Mouse (Mus musculus): Measurements from ENCODE around the gene Tmed1. TPM values are rescaled to one million over a fixed set of nuclear protein-coding genes. Genes with fewer than 3 reads are reported as not detected.
A peak's percentile ranks its signal among the peaks of the same experiment; 100 is the strongest.
"Not testable (repeated sequence)": the region's sequence is repeated elsewhere in the genome, so short reads cannot be mapped to it uniquely, and the experiment has no call there.

Tmed1 gene
- polyA plus RNA-seq, 1 experiment from 2014 or later = 76.5 TPM

- WGBS = 85% methylated on average over 7 of the region's 7 CpGs
- H3K9ac ChIP-seq (replicated peaks) = no peak overlapping the region
- no peaks in the 10 kb centered on the region for H3K9me3 ChIP-seq
- no peak overlapping the region for H3K4me3 ChIP-seq
- H3K4me2 ChIP-seq (replicated peaks) = no peak overlapping the region
- no peaks in the 10 kb centered on the region for H3K27me3 ChIP-seq
- ATAC-seq (ENCODE audit: low FRiP score, low read depth) = no peak
- H3K27ac ChIP-seq (replicated peaks) = no peak overlapping the region
- peaks cover 11% of the 10 kb centered on the region; the same call in 1 of the 2 replicates for H3K36me3 ChIP-seq
- no peaks in the 10 kb centered on the region for H3K4me1 ChIP-seq
These were observed 15.3 kb upstream of the Tmed1 start for GRCm38 (mm10) chr9:21525142-21525936.

DNA sequence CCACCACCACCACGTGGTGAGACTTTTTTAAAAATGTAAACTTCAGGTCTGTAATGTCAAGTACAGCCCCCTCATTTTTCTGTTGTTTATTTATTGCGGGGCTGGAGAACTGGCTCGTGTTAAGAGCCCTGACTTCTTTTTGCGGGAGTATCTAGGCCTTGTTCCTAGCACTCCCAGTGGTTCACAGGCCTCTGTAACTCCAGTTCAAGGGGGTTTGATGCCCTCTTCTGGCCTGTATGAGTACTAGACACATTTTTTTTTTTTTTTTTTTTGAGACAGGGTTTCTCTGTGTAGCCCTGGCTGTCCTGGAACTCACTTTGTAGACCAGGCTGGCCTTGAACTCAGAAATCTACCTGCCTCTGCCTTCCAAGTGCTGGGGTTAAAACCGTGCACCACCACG, 8.6 kb upstream of the Tmed1 start:
- not testable (repeated sequence) for ATAC-seq (ENCODE audit: low FRiP score, low read depth); H3K4me2 ChIP-seq (replicated peaks); H3K9ac ChIP-seq (replicated peaks); H3K36me3 ChIP-seq; H3K27ac ChIP-seq (replicated peaks); H3K4me1 ChIP-seq; H3K9me3 ChIP-seq; H3K4me3 ChIP-seq; H3K27me3 ChIP-seq
- 80% methylated on average over 6 of the region's 6 CpGs for WGBS

GRCm38 (mm10) chr9:21517947-21518495, 8.0 kb upstream of the Tmed1 start:
- H3K4me1 ChIP-seq = no peaks in the 10 kb centered on the region
- H3K4me2 ChIP-seq (replicated peaks) = no peak overlapping the region
- no peaks in the 10 kb centered on the region for H3K27me3 ChIP-seq
- no peak for ATAC-seq (ENCODE audit: low FRiP score, low read depth)
- 91% methylated on average over 6 of the region's 6 CpGs for WGBS
- H3K36me3 ChIP-seq = no peaks in the 10 kb centered on the region
- H3K9ac ChIP-seq (replicated peaks) = no peak overlapping the region
- H3K27ac ChIP-seq (replicated peaks) = no peak overlapping the region
- H3K4me3 ChIP-seq = no peak overlapping the region
- no peaks in the 10 kb centered on the region for H3K9me3 ChIP-seq

- no peak overlapping the region for H3K4me3 ChIP-seq
- H3K27ac ChIP-seq (replicated peaks) = no peak overlapping the region
- no peaks in the 10 kb centered on the region for H3K27me3 ChIP-seq
- no peak overlapping the region for H3K9ac ChIP-seq (replicated peaks)
- H3K9me3 ChIP-seq = no peaks in the 10 kb centered on the region
- no peak overlapping the region for H3K4me2 ChIP-seq (replicated peaks)
- peaks cover 14% of the 10 kb centered on the region for H3K4me1 ChIP-seq
- H3K36me3 ChIP-seq = peaks cover 7% of the 10 kb centered on the region
- ATAC-seq (ENCODE audit: low FRiP score, low read depth) = no peak
- 98% methylated on average over 4 of the region's 4 CpGs for WGBS
These were observed 3.4 kb upstream of the Tmed1 start for GRCm38 (mm10) chr9:21513466-21513865.

DNA sequence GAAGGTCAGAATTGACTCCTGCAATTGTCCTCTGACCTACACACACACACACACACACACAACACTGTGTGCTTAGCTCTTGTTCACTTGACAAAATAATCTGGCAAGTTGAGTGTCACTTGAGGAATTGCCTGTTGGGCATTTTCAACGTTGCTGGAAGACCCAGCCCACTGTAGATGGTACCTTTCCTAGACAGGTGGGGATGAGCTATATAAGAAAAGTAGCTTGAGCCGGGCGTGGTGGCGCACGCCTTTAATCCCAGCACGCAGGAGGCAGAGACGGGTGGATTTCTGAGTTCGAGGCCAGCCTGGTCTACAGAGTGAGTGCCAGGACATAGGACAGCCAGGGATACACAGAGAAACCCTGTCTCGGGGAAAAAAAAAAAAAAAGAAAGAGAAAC, 1.0 kb upstream of the Tmed1 start:
- Histone ChIP-seq H3K4me3 (peak overlapping the region; percentile 76), H3K4me2 (replicated peaks) (peak overlapping the region; percentile 79), H3K4me1 (peaks cover 14% of the 10 kb centered on the region), H3K36me3 (peaks cover 31% of the 10 kb centered on the region), H3K27me3 (no peaks in the 10 kb centered on the region), H3K9me3 (no peaks in the 10 kb centered on the region), H3K9ac (replicated peaks) (peak overlapping the region; percentile 79), H3K27ac (replicated peaks) (peak overlapping the region; percentile 89)
- WGBS = 82% methylated on average over 9 of the region's 9 CpGs
- ATAC-seq (ENCODE audit: low FRiP score, low read depth) = no peak

DNA sequence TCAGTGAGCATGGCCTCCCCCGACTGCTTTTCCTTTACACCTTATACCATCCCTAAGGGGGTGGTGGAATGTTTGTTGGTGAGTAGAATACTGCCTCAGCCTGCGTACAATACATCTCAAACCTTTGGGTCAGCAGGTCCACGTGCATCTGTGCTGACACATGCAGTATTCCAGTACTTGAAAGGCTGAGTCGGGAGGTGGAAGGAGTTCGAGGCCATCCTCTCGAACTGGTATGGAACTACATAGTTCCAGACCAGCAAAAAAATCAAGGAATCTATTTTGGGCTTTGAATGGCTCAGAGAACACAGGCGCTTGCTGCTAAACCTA, 600 bp upstream of the Tmed1 start:
- Histone ChIP-seq H3K9me3 (no peaks in the 10 kb centered on the region), H3K4me2 (replicated peaks) (peak overlapping the region; percentile 79), H3K27ac (replicated peaks) (peak overlapping the region; percentile 89), H3K4me3 (peak overlapping the region; percentile 76), H3K4me1 (peaks cover 14% of the 10 kb centered on the region), H3K36me3 (peaks cover 35% of the 10 kb centered on the region), H3K9ac (replicated peaks) (peak overlapping the region; percentile 79), H3K27me3 (no peaks in the 10 kb centered on the region)
- 5% methylated on average over 7 of the region's 7 CpGs for WGBS
- no peak for ATAC-seq (ENCODE audit: low FRiP score, low read depth)

DNA sequence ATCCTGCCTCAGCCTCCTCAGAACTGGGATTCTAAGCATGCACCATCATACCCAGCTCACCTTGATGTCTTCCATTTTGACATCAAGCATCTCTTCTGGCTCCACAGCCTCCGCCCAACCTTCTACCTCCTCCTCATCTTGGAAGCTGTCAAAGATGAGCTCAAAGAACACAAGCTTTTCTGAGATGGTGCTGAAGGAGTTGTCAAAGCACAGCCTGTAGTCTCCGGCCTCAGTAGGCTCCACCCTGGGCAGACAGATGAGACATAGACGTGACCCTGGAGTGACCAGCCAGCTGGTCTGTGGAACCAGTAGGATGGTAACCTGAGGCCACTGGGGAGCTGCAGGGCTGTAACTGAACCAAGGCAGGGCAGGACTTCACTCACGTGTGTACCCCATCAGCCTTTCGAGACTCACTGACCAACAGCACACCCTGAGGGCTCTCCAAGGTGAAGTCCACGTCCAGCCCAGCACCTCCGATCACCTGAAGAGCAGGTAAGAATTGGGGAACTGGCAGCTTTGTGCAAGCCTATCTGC, 1.1 kb downstream of the Tmed1 start:
- no peaks in the 10 kb centered on the region for H3K9me3 ChIP-seq
- no peak for ATAC-seq (ENCODE audit: low FRiP score, low read depth)
- H3K9ac ChIP-seq (replicated peaks) = peak overlapping the region; percentile 79; the same call in 1 of the 2 replicates
- H3K4me2 ChIP-seq (replicated peaks) = peak overlapping the region; percentile 79
- peaks cover 52% of the 10 kb centered on the region for H3K36me3 ChIP-seq
- H3K27ac ChIP-seq (replicated peaks) = no peak overlapping the region
- peaks cover 14% of the 10 kb centered on the region for H3K4me1 ChIP-seq
- H3K27me3 ChIP-seq = no peaks in the 10 kb centered on the region
- H3K4me3 ChIP-seq = peak overlapping the region; percentile 76
- WGBS = 84% methylated on average over 7 of the region's 7 CpGs

- WGBS = 92% methylated on average over 15 of the region's 15 CpGs
- Histone ChIP-seq H3K9ac (replicated peaks) (no peak overlapping the region), H3K4me1 (peaks cover 14% of the 10 kb centered on the region), H3K4me2 (replicated peaks) (no peak overlapping the region), H3K27me3 (no peaks in the 10 kb centered on the region), H3K4me3 (no peak overlapping the region), H3K27ac (replicated peaks) (no peak overlapping the region), H3K36me3 (peaks cover 63% of the 10 kb centered on the region), H3K9me3 (no peaks in the 10 kb centered on the region)
- no peak for ATAC-seq (ENCODE audit: low FRiP score, low read depth)
These were observed 2.2 kb downstream of the Tmed1 start for GRCm38 (mm10) chr9:21507753-21508430.

- H3K9me3 ChIP-seq = no peaks in the 10 kb centered on the region
- H3K4me1 ChIP-seq = peaks cover 10% of the 10 kb centered on the region
- H3K36me3 ChIP-seq = peaks cover 64% of the 10 kb centered on the region
- no peak overlapping the region for H3K4me3 ChIP-seq
- no peak overlapping the region for H3K9ac ChIP-seq (replicated peaks)
- no peaks in the 10 kb centered on the region for H3K27me3 ChIP-seq
- ATAC-seq (ENCODE audit: low FRiP score, low read depth) = no peak
- H3K4me2 ChIP-seq (replicated peaks) = no peak overlapping the region
- H3K27ac ChIP-seq (replicated peaks) = no peak overlapping the region
These were observed 4.3 kb downstream of the Tmed1 start for GRCm38 (mm10) chr9:21505767-21506166.

GRCm38 (mm10) chr9:21503352-21503751, 6.7 kb downstream of the Tmed1 start:
- Histone ChIP-seq H3K4me2 (replicated peaks) (no peak overlapping the region), H3K27ac (replicated peaks) (no peak overlapping the region), H3K9me3 (no peaks in the 10 kb centered on the region), H3K4me3 (no peak overlapping the region), H3K36me3 (peaks cover 68% of the 10 kb centered on the region), H3K4me1 (no peaks in the 10 kb centered on the region), H3K27me3 (no peaks in the 10 kb centered on the region), H3K9ac (replicated peaks) (no peak overlapping the region)
- 96% methylated on average over 8 of the region's 8 CpGs for WGBS
- no peak for ATAC-seq (ENCODE audit: low FRiP score, low read depth)

GRCm38 (mm10) chr9:21498284-21498902, 11.7 kb downstream of the Tmed1 start:
- peaks cover 28% of the 10 kb centered on the region for H3K36me3 ChIP-seq
- no peaks in the 10 kb centered on the region for H3K4me1 ChIP-seq
- no peak overlapping the region for H3K4me3 ChIP-seq
- H3K4me2 ChIP-seq (replicated peaks) = no peak overlapping the region
- no peak overlapping the region for H3K9ac ChIP-seq (replicated peaks)
- no peak for ATAC-seq (ENCODE audit: low FRiP score, low read depth)
- no peaks in the 10 kb centered on the region for H3K27me3 ChIP-seq
- no peaks in the 10 kb centered on the region for H3K9me3 ChIP-seq
- no peak overlapping the region for H3K27ac ChIP-seq (replicated peaks)
- 92% methylated on average over 12 of the region's 12 CpGs for WGBS

DNA sequence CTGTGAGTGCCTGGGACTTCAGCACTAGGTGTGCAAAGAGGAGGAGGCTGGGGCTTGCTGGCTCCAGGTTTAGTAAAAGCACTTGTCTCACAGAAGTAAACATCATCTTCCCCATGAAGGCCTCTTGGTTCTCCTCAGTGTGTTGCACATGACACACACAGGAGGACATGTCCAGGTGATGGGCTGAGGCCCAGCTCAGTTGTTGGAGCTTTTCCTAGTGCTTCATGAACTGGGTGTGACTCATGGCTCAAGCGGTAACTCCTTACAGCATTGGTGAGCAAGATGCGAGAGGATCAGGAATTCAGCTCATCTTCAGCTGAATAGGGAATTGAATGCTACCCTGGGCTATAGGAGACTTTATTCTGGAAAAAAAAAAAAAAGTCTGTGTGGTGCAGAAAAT, 12.4 kb downstream of the Tmed1 start:
- no peaks in the 10 kb centered on the region for H3K9me3 ChIP-seq
- H3K27me3 ChIP-seq = no peaks in the 10 kb centered on the region
- ATAC-seq (ENCODE audit: low FRiP score, low read depth) = no peak
- 95% methylated on average over 2 of the region's 2 CpGs for WGBS
- no peak overlapping the region for H3K9ac ChIP-seq (replicated peaks)
- no peak overlapping the region for H3K4me3 ChIP-seq
- H3K27ac ChIP-seq (replicated peaks) = no peak overlapping the region
- H3K36me3 ChIP-seq = peaks cover 21% of the 10 kb centered on the region
- no peak overlapping the region for H3K4me2 ChIP-seq (replicated peaks)
- no peaks in the 10 kb centered on the region for H3K4me1 ChIP-seq
